Mouse (Mus musculus) forebrain, postnatal 0 days (tissue): ENCODE measurements around the gene Gm10401. TPM values are rescaled to one million over a fixed set of nuclear protein-coding genes. Genes with fewer than 3 reads are reported as not detected.

Experiments
- ATAC-seq: fragments of 200-750 bp; cut with Nextera tagmentation; 2 replicates; pipeline ENCODE4 v1.8.0; 2017; ENCODE audit warnings: mild to moderate bottlenecking, moderate library complexity
- DNase-seq: peaks from one replicate; pipeline ENCODE4 v3.0.0-alpha.2; 2015
- H3K27ac ChIP-seq: fragments of 300-500 bp; sonication (generic); 2 replicates; pipeline ENCODE4 v1.5.1; 2014; ENCODE audit warnings: low read depth, mild to moderate bottlenecking, antibody characterized with exemption, low read length, moderate library complexity, mixed read lengths
- H3K27me3 ChIP-seq: fragments of 300-500 bp; sonication (generic); 2 replicates; pipeline ENCODE4 v1.6.1; 2014; ENCODE audit warnings: mild to moderate bottlenecking, low read length, mixed read lengths; ENCODE audit not compliant: insufficient read depth
- H3K36me3 ChIP-seq: fragments of 300-500 bp; sonication (generic); 2 replicates; pipeline ENCODE4 v1.6.1; 2014; ENCODE audit warnings: mild to moderate bottlenecking, moderate library complexity; ENCODE audit not compliant: insufficient read depth
- H3K4me1 ChIP-seq: fragments of 300-500 bp; sonication (generic); 2 replicates; pipeline ENCODE4 v1.6.1; 2014; ENCODE audit warnings: antibody characterized with exemption; ENCODE audit not compliant: insufficient read depth
- H3K4me2 ChIP-seq: fragments of 300-500 bp; sonication (generic); 2 replicates; pipeline ENCODE4 v1.6.1; 2014; ENCODE audit warnings: low read depth, mild to moderate bottlenecking, moderate library complexity
- H3K4me3 ChIP-seq: fragments of 300-500 bp; sonication (generic); 2 replicates; pipeline ENCODE4 v1.5.1; 2014; ENCODE audit warnings: low read depth, low read length, mixed read lengths
- H3K9ac ChIP-seq: fragments of 300-500 bp; sonication (generic); 2 replicates; pipeline ENCODE4 v1.6.1; 2014; ENCODE audit warnings: mild to moderate bottlenecking
- H3K9me3 ChIP-seq: fragments of 300-500 bp; sonication (generic); 2 replicates; pipeline ENCODE4 v1.6.1; 2016; ENCODE audit warnings: low read length
- CTCF ChIP-seq: sonication (generic); IDR thresholded peaks from 2 replicates; pipeline ENCODE4 v1.5.1; 2016; ENCODE audit warnings: antibody characterized with exemption, control low read depth, low read depth
- WGBS: fragments of 180-500 bp; shearing (Covaris S2); extraction: QIAGEN DNeasy Blood & Tissue Kit; methylation state at CpG from one replicate; pipeline ENCODE4 v1.1.7; 2014; 5-methylcytosine and 5-hydroxymethylcytosine counted together
- polyA plus RNA-seq: library from polyadenylated mRNA; unstranded; fragments of >200 nt; fragmentation: Nextera tagmentation; extraction: Ambion mirVana; gene quantifications from 2 replicates; pipeline ENCODE4 v1.2.1, GENCODE M21; 2015
- total RNA-seq: library from RNA; depleted of rRNA; stranded (reverse); fragments of >200 nt; gene quantifications from 2 replicates; pipeline ENCODE4 v1.2.3, GENCODE M21; 2014

Gene Gm10401
- total and polyA plus RNA-seq, 2 experiments from 2014 or later: 44.0 TPM; not detected in 1

DNA sequence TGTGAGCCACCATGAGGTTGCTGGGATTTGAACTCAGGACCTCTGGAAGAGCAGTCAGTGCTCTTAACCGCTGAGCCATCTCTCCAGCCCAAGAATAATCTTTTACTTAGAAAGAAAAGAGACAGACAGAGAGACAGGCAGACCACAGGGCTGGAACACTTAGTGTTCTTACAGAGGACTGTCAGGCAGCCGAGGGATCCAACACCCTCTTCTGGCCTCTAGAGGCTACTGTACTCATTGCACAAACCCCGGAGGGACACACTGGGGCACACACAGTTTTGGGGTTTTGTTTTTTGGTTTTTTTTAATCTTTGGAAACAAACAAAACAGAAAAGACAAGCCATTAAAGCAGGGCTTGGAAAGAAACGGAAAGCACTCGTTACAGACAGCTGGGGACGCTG, 31.2 kb upstream of the Gm10401 start:
- Histone ChIP-seq H3K27ac (no peak overlapping the region), H3K9me3 (no peaks in the 10 kb centered on the region), H3K36me3 (peaks cover 44% of the 10 kb centered on the region), H3K9ac (no peak overlapping the region), H3K27me3 (no peaks in the 10 kb centered on the region), H3K4me3 (no peak overlapping the region), H3K4me1 (peaks cover 13% of the 10 kb centered on the region; the same call in 1 of the 2 replicates), H3K4me2 (no peak overlapping the region)
- 81% methylated on average over 6 of the region's 6 CpGs for WGBS
- ATAC-seq (no peak), DNase-seq (no peak)
- TF ChIP-seq CTCF: peak; percentile 28; the same call in 1 of the 2 replicates

DNA sequence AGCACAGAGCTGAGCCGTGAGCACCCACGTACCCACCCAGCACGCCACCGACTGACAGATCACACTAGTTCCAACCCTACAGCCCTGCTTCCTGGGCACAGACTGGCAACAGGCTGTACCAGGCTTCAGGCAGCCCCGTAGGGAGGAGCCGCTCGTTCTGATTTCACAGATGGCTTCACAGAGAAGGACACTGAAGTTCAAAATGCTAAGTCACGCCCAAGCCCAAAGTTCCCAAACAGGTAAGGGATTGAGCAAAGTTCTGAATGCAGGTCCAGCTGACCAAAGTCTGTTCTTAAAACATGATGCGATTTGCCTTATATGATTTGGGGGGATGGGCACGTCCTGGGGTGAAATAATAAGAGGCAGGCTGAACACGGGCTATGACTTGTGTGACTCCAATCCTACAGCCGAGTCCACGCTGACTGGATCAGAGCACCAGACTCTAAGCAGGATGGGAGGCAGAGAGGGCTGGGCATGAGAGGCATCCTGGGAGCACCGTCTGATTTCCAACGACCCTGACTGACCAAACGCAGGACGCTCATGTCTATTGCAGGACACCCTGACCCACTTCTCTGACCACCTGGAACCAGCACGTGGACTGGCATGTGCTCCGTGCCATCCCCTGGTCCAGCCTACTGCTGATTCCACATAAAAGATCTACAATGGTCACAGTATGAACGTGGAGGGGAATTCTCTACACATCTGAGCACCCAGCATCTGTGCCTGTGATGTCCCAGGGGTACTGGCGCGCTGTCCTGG, 29.5 kb upstream of the Gm10401 start:
- H3K9ac ChIP-seq: no peak overlapping the region
- TF ChIP-seq CTCF: no peak
- 93% methylated on average over 22 of the region's 22 CpGs for WGBS
- H3K27me3 ChIP-seq: no peaks in the 10 kb centered on the region
- H3K27ac ChIP-seq: no peak overlapping the region
- no peaks in the 10 kb centered on the region for H3K9me3 ChIP-seq
- H3K4me1 ChIP-seq: no peaks in the 10 kb centered on the region
- H3K4me3 ChIP-seq: no peak overlapping the region
- DNase-seq: no peak
- no peak for ATAC-seq
- no peak overlapping the region for H3K4me2 ChIP-seq
- peaks cover 51% of the 10 kb centered on the region for H3K36me3 ChIP-seq

DNA sequence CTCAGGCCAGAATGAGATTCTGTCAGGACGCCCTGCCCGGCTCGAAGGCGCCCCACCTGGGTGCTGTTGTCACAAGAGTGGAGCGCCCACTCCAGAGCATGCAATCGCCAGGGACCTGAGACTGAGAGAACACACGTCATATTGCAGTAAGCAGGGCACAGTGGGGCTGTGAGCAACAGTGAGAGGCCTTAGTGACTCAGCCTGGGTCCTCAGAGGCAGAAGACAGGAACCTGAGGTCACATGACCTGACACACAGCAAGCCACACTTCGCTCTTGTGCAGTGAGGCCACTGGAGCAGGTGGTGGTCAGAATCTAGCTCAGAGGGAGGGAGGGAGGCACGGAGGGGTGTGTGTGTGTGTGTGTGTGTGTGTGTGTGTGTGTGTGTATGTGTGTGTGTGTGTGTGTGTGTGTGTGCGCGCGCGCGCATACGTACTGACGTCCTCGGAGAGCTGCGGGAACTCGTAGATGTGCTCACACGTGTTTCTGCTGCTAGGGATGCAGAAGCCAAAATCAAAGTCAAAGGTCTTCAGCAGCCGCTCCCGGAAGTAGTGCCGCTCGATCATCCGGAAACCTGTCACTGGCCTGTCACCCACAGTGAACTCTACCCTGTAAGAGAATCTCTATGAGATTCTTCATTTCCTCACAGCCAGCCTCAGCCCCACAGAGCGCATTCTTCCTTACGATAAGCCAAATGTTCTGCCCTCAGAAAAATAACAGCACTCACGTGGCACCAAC, 28.6 kb upstream of the Gm10401 start:
- no peaks in the 10 kb centered on the region for H3K9me3 ChIP-seq
- ATAC-seq (no peak), DNase-seq (no peak)
- H3K27me3 ChIP-seq: no peaks in the 10 kb centered on the region
- H3K36me3 ChIP-seq: peaks cover 56% of the 10 kb centered on the region
- no peak overlapping the region for H3K9ac ChIP-seq
- H3K27ac ChIP-seq: no peak overlapping the region
- H3K4me3 ChIP-seq: no peak overlapping the region
- WGBS: 90% methylated on average over 28 of the region's 28 CpGs
- H3K4me2 ChIP-seq: no peak overlapping the region
- TF ChIP-seq CTCF: no peak
- no peaks in the 10 kb centered on the region for H3K4me1 ChIP-seq

DNA sequence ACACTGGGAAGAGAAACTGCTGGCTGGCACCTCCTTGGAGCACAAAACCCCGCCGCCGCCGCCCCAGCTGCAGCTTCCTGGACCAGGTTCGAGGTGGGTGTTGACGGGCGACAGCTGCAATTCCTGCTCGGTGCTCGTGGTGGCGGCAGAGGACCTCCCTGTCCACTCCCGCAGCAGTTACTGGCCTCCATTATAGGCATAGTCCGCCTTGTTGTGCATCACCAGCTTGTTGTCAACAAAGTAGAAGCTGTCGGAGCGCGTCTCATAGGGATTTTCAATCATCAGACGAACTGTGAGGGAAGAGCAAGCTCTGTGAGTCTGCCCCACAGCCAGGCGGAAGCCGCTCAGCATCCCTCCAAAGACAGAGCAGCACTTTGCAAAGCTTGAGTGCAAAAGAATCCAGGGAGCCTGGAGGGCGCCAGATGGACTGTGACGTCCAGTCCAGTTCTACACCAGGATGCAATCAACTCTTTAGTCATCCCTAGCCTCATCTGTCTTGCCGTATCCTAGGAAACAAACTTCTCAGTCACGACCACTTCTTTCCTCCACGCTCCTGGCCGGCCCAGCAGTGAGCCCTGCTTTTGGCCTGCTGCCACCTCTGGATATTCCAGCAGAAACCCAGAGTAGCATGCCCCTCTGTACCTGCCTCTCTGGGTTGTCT, 27.2 kb upstream of the Gm10401 start:
- Histone ChIP-seq H3K4me2 (0 out of 2 replicates have a peak overlapping the region, but pooled peaks have one; percentile 8), H3K4me3 (no peak overlapping the region), H3K36me3 (peaks cover 56% of the 10 kb centered on the region), H3K4me1 (no peaks in the 10 kb centered on the region), H3K27ac (0 out of 2 replicates have a peak overlapping the region, but pooled peaks have one; percentile 6), H3K27me3 (no peaks in the 10 kb centered on the region), H3K9me3 (no peaks in the 10 kb centered on the region), H3K9ac (no peak overlapping the region)
- 14% methylated on average over 24 of the region's 24 CpGs for WGBS
- TF ChIP-seq CTCF: peak; percentile 95
- DNase-seq (peak; percentile 87), ATAC-seq (peak; percentile 90)

DNA sequence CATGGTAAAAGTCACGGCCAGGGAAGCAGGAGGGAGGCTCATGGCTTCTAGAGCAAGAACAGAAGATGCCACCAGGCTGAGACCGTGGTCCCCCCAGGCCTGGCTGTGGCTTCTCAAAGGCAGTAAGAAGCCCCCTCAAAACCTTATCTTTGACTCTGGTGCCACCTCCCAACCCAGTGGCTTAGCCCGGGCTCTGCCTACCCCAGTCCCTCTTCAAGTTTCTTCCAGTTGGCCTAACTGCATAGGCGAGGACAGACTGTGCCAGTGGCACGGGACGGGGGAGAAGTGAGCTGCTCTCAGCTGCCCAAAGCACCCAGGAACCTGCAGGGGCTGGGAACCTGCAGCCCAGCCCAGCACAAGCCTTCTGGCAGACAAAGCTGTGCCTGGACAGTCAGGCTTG, 26.6 kb upstream of the Gm10401 start:
- no peaks in the 10 kb centered on the region for H3K27me3 ChIP-seq
- WGBS: 96% methylated on average over 6 of the region's 6 CpGs
- H3K36me3 ChIP-seq: peaks cover 53% of the 10 kb centered on the region
- no peaks in the 10 kb centered on the region for H3K9me3 ChIP-seq
- no peak for DNase-seq
- no peak overlapping the region for H3K4me3 ChIP-seq
- ATAC-seq: no peak
- no peak overlapping the region for H3K27ac ChIP-seq
- no peak for TF ChIP-seq CTCF
- H3K9ac ChIP-seq: no peak overlapping the region
- no peak overlapping the region for H3K4me2 ChIP-seq
- H3K4me1 ChIP-seq: no peaks in the 10 kb centered on the region

DNA sequence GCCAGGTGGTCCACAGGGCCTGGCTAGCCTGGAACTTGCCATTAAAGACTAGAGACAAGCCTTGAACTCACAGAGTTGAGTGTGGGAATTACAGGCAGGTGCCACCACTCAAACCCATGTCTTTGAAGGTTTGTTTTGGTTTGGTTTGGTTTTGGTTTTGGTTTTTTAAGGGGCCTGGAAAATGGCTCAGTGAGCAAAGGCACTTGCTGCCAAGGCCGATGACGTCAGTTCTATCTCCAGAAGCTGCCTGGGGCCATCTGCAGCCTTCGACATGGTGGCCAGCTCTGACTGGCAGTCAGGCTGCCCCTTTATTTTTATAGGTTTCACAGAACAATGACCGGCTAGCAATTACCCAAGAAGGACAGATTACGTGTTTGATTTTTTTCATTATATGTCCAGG, 22.9 kb upstream of the Gm10401 start:
- ATAC-seq (no peak), DNase-seq (peak; percentile 43)
- H3K9me3 ChIP-seq: no peaks in the 10 kb centered on the region
- H3K4me2 ChIP-seq: no peak overlapping the region
- H3K27ac ChIP-seq: no peak overlapping the region
- peaks cover 7% of the 10 kb centered on the region for H3K4me1 ChIP-seq
- no peak overlapping the region for H3K9ac ChIP-seq
- H3K4me3 ChIP-seq: no peak overlapping the region
- WGBS: 46% methylated on average over 5 of the region's 5 CpGs
- no peaks in the 10 kb centered on the region for H3K27me3 ChIP-seq
- TF ChIP-seq CTCF: no peak
- peaks cover 20% of the 10 kb centered on the region for H3K36me3 ChIP-seq
